Mouse (Mus musculus): ENCODE data around the gene C2cd5. TPM values are rescaled to one million over a fixed set of nuclear protein-coding genes. Genes with fewer than 3 reads are reported as not detected.

The C2cd5 gene
- polyA plus RNA-seq, 1 experiment: 6.4 TPM

GRCm38 (mm10) chr6:143103981-143104680 is 4.2 kb upstream of the C2cd5 start:
- no peaks in the 10 kb centered on the region for H3K36me3 ChIP-seq (ENCODE audit: control insufficient read depth, insufficient read depth)
- TF ChIP-seq SRF (IDR thresholded peaks at IDR 0.05; ENCODE audit: control insufficient read depth, insufficient read length, low read depth) (no peak), E2F4 (IDR thresholded peaks at IDR 0.05; ENCODE audit: insufficient read depth) (no peak), POLR2A (IDR thresholded peaks at IDR 0.05; ENCODE audit: insufficient read length, low read depth) (no peak), MAX (IDR thresholded peaks at IDR 0.05; ENCODE audit: low read depth) (no peak), USF1 (IDR thresholded peaks at IDR 0.05; ENCODE audit: low read depth) (no peak), POLR2AphosphoS2 (IDR thresholded peaks at IDR 0.05; ENCODE audit: insufficient read length, low read depth) (no peak), REST (IDR thresholded peaks at IDR 0.05; ENCODE audit: insufficient read depth, insufficient read length) (no peak), TCF12 (IDR thresholded peaks at IDR 0.05; ENCODE audit: insufficient read depth, poor library complexity, severe bottlenecking) (no peak), MYOG (IDR thresholded peaks at IDR 0.05; ENCODE audit: control insufficient read depth in 1 of 3, insufficient read depth in 1 of 3, insufficient read length in 2 of 3, low read depth in 2 of 3) (no peak), TCF3 (IDR thresholded peaks at IDR 0.05; ENCODE audit: insufficient read length, low read depth) (no peak), MYOD1 (IDR thresholded peaks at IDR 0.05; ENCODE audit: control insufficient read depth in 1 of 3, insufficient read length in 2 of 3, low read depth in 2 of 3) (no peak), CEBPB (IDR thresholded peaks at IDR 0.05; ENCODE audit: insufficient read depth, poor library complexity, severe bottlenecking) (no peak)
- no peak overlapping the region for H3K4me2 ChIP-seq (ENCODE audit: low read depth)
- no peak overlapping the region for H3K4me3 ChIP-seq
- peaks cover 3% of the 10 kb centered on the region for H3K27me3 ChIP-seq (ENCODE audit: control insufficient read depth, insufficient read depth, insufficient read length)
- no peaks in the 10 kb centered on the region for H3K79me2 ChIP-seq (ENCODE audit: control insufficient read depth, insufficient read depth)
- H3ac ChIP-seq (ENCODE audit: control insufficient read depth, insufficient read length): no peak overlapping the region

- no peaks in the 10 kb centered on the region for H3K27me3 ChIP-seq (ENCODE audit: control insufficient read depth, insufficient read depth, insufficient read length)
- no peaks in the 10 kb centered on the region for H3K36me3 ChIP-seq (ENCODE audit: control insufficient read depth, insufficient read depth)
- peak overlapping the region; percentile 61 for H3K4me3 ChIP-seq
- peak overlapping the region; percentile 41 for H3ac ChIP-seq (ENCODE audit: control insufficient read depth, insufficient read length)
- no peak for TF ChIP-seq REST (IDR thresholded peaks at IDR 0.05; ENCODE audit: insufficient read depth, insufficient read length)
- TF ChIP-seq MYOD1 (IDR thresholded peaks at IDR 0.05; ENCODE audit: control insufficient read depth in 1 of 3, insufficient read length in 2 of 3, low read depth in 2 of 3): no peak
- TF ChIP-seq USF1 (IDR thresholded peaks at IDR 0.05; ENCODE audit: low read depth): no peak
- TF ChIP-seq POLR2AphosphoS2 (IDR thresholded peaks at IDR 0.05; ENCODE audit: insufficient read length, low read depth): no peak
- no peak for TF ChIP-seq MAX (IDR thresholded peaks at IDR 0.05; ENCODE audit: low read depth)
- TF ChIP-seq TCF12 (IDR thresholded peaks at IDR 0.05; ENCODE audit: insufficient read depth, poor library complexity, severe bottlenecking): no peak
- TF ChIP-seq SRF (IDR thresholded peaks at IDR 0.05; ENCODE audit: control insufficient read depth, insufficient read length, low read depth): no peak
- TF ChIP-seq POLR2A (IDR thresholded peaks at IDR 0.05; ENCODE audit: insufficient read length, low read depth): no peak
- TF ChIP-seq E2F4 (IDR thresholded peaks at IDR 0.05; ENCODE audit: insufficient read depth): no peak
- TF ChIP-seq TCF3 (IDR thresholded peaks at IDR 0.05; ENCODE audit: insufficient read length, low read depth): no peak
- no peak for TF ChIP-seq MYOG (IDR thresholded peaks at IDR 0.05; ENCODE audit: control insufficient read depth in 1 of 3, insufficient read depth in 1 of 3, insufficient read length in 2 of 3, low read depth in 2 of 3)
- TF ChIP-seq CEBPB (IDR thresholded peaks at IDR 0.05; ENCODE audit: insufficient read depth, poor library complexity, severe bottlenecking): no peak
- no peaks in the 10 kb centered on the region for H3K79me2 ChIP-seq (ENCODE audit: control insufficient read depth, insufficient read depth)
- peak overlapping the region; percentile 89 for H3K4me2 ChIP-seq (ENCODE audit: low read depth)
Measured at GRCm38 (mm10) chr6:143100478-143101115, 656 bp upstream of the C2cd5 start.

GRCm38 (mm10) chr6:143099281-143099680 is 660 bp downstream of the C2cd5 start:
- peak overlapping the region; percentile 41 for H3ac ChIP-seq (ENCODE audit: control insufficient read depth, insufficient read length)
- H3K27me3 ChIP-seq (ENCODE audit: control insufficient read depth, insufficient read depth, insufficient read length): no peaks in the 10 kb centered on the region
- H3K79me2 ChIP-seq (ENCODE audit: control insufficient read depth, insufficient read depth): no peaks in the 10 kb centered on the region
- H3K36me3 ChIP-seq (ENCODE audit: control insufficient read depth, insufficient read depth): no peaks in the 10 kb centered on the region
- peak in 2 of 3 experiments; percentile 75 to 96 for TF ChIP-seq MYOD1 (IDR thresholded peaks at IDR 0.05; ENCODE audit: control insufficient read depth in 1 of 3, insufficient read length in 2 of 3, low read depth in 2 of 3)
- peak; percentile 70 for TF ChIP-seq TCF3 (IDR thresholded peaks at IDR 0.05; ENCODE audit: insufficient read length, low read depth)
- TF ChIP-seq REST (IDR thresholded peaks at IDR 0.05; ENCODE audit: insufficient read depth, insufficient read length): no peak
- TF ChIP-seq MYOG (IDR thresholded peaks at IDR 0.05; ENCODE audit: control insufficient read depth in 1 of 3, insufficient read depth in 1 of 3, insufficient read length in 2 of 3, low read depth in 2 of 3): peak in 2 of 3 experiments; percentile 85 to 96
- H3K4me2 ChIP-seq (ENCODE audit: low read depth): peak overlapping the region; percentile 71
- peak overlapping the region; percentile 61 for H3K4me3 ChIP-seq

- Histone ChIP-seq H3K4me3 (no peak overlapping the region), H3K79me2 (ENCODE audit: control insufficient read depth, insufficient read depth) (no peaks in the 10 kb centered on the region), H3ac (ENCODE audit: control insufficient read depth, insufficient read length) (no peak overlapping the region), H3K36me3 (ENCODE audit: control insufficient read depth, insufficient read depth) (no peaks in the 10 kb centered on the region), H3K4me2 (ENCODE audit: low read depth) (no peak overlapping the region), H3K27me3 (ENCODE audit: control insufficient read depth, insufficient read depth, insufficient read length) (no peaks in the 10 kb centered on the region)
- TF ChIP-seq USF1 (IDR thresholded peaks at IDR 0.05; ENCODE audit: low read depth) (no peak), CEBPB (IDR thresholded peaks at IDR 0.05; ENCODE audit: insufficient read depth, poor library complexity, severe bottlenecking) (no peak), SRF (IDR thresholded peaks at IDR 0.05; ENCODE audit: control insufficient read depth, insufficient read length, low read depth) (no peak), REST (IDR thresholded peaks at IDR 0.05; ENCODE audit: insufficient read depth, insufficient read length) (no peak), POLR2A (IDR thresholded peaks at IDR 0.05; ENCODE audit: insufficient read length, low read depth) (no peak), E2F4 (IDR thresholded peaks at IDR 0.05; ENCODE audit: insufficient read depth) (no peak)
Measured at GRCm38 (mm10) chr6:143095126-143095525, 4.8 kb downstream of the C2cd5 start.
